Mouse (Mus musculus) hindbrain, postnatal 0 days (tissue): Measurements from ENCODE around the gene Dscam. TPM values are rescaled to one million over a fixed set of nuclear protein-coding genes. Genes with fewer than 3 reads are reported as not detected.
"Not testable (repeated sequence)": the region's sequence is repeated elsewhere in the genome, so short reads cannot be mapped to it uniquely, and the experiment has no call there.

ENCODE experiments used
- ATAC-seq: fragments of 200-750 bp; cut with Nextera tagmentation; 2 replicates; pipeline ENCODE4 v1.8.0; 2017; ENCODE audit warnings: mild to moderate bottlenecking, moderate TSS enrichment, moderate library complexity
- DNase-seq: peaks from one replicate; pipeline ENCODE4 v3.0.0-alpha.2; 2015; ENCODE audit warnings: low spot score
- H3K27ac ChIP-seq: fragments of 300-500 bp; sonication (generic); 2 replicates; pipeline ENCODE4 v1.5.1; 2014; ENCODE audit warnings: mild to moderate bottlenecking
- H3K27me3 ChIP-seq: fragments of 300-500 bp; sonication (generic); 2 replicates; pipeline ENCODE4 v1.6.1; 2014; ENCODE audit warnings: low read length, mixed read lengths; ENCODE audit not compliant: insufficient read depth
- H3K36me3 ChIP-seq: fragments of 300-500 bp; sonication (generic); 2 replicates; pipeline ENCODE4 v1.6.1; 2014; ENCODE audit warnings: low read length, mixed read lengths; ENCODE audit not compliant: insufficient read depth
- H3K4me1 ChIP-seq: fragments of 300-500 bp; sonication (generic); 2 replicates; pipeline ENCODE4 v1.6.1; 2014; ENCODE audit warnings: antibody characterized with exemption, low read length, mixed read lengths; ENCODE audit not compliant: insufficient read depth
- H3K4me2 ChIP-seq: fragments of 300-500 bp; sonication (generic); 2 replicates; pipeline ENCODE4 v1.6.1; 2014; ENCODE audit warnings: low read depth, mild to moderate bottlenecking, low read length, moderate library complexity, mixed read lengths
- H3K4me3 ChIP-seq: fragments of 300-500 bp; sonication (generic); 2 replicates; pipeline ENCODE4 v1.5.1; 2014; ENCODE audit warnings: low read length
- H3K9ac ChIP-seq: fragments of 300-500 bp; sonication (generic); replicated peaks from 2 replicates; pipeline ENCODE4 v1.6.1; 2014; ENCODE audit warnings: mild to moderate bottlenecking, low read length, moderate library complexity, mixed read lengths
- H3K9me3 ChIP-seq: fragments of 300-500 bp; sonication (generic); 2 replicates; pipeline ENCODE4 v1.6.1; 2016; ENCODE audit warnings: low read length, mixed read lengths
- CTCF ChIP-seq: IDR thresholded peaks from 2 replicates; pipeline ENCODE4 v1.5.1; 2016; ENCODE audit warnings: antibody characterized with exemption, control low read depth, low read depth
- WGBS: fragments of 180-500 bp; shearing (Covaris S2); extraction: QIAGEN DNeasy Blood & Tissue Kit; methylation state at CpG from one replicate; pipeline ENCODE4 v1.1.7; 2014; 5-methylcytosine and 5-hydroxymethylcytosine counted together
- polyA plus RNA-seq: library from polyadenylated mRNA; unstranded; fragments of >200 nt; fragmentation: Nextera tagmentation; extraction: Ambion mirVana; gene quantifications from 2 replicates; pipeline ENCODE4 v1.2.1, GENCODE M21; 2015
- total RNA-seq: library from RNA; depleted of rRNA; stranded (reverse); fragments of >200 nt; gene quantifications from 2 replicates; pipeline ENCODE4 v1.2.3, GENCODE M21; 2014

Gene Dscam
- total and polyA plus RNA-seq, 2 experiments from 2014 or later, result 10.3 to 47.1 TPM

GRCm38 (mm10) chr16:96885817-96886216 lies 284.7 kb downstream of the Dscam start:
- DNase-seq, result no peak
- H3K36me3 ChIP-seq, result no peaks in the 10 kb centered on the region
- ATAC-seq, result no peak

GRCm38 (mm10) chr16:96884590-96884989 lies 286.0 kb downstream of the Dscam start:
- not testable (repeated sequence) for H3K4me3 ChIP-seq, H3K9ac ChIP-seq, H3K9me3 ChIP-seq, H3K27ac ChIP-seq, H3K36me3 ChIP-seq, H3K4me1 ChIP-seq, H3K27me3 ChIP-seq, DNase-seq, H3K4me2 ChIP-seq, ATAC-seq
- WGBS, result 83% methylated on average over 2 of the region's 3 CpGs

More at GRCm38 (mm10) chr16:96885817-96886216, 284.7 kb downstream of the Dscam start:
- no peaks in the 10 kb centered on the region for H3K9me3 ChIP-seq
- no peaks in the 10 kb centered on the region for H3K4me1 ChIP-seq
- no peaks in the 10 kb centered on the region for H3K27me3 ChIP-seq
- WGBS, result 71% methylated on average over 2 of the region's 2 CpGs
- H3K4me2 ChIP-seq, result no peak overlapping the region
- no peak overlapping the region for H3K27ac ChIP-seq
- no peak overlapping the region for H3K4me3 ChIP-seq
- TF ChIP-seq CTCF, result no peak
- H3K9ac ChIP-seq, result no peak overlapping the region

- H3K9ac ChIP-seq, result no peak overlapping the region
- H3K27ac ChIP-seq, result no peak overlapping the region
- no peak overlapping the region for H3K4me3 ChIP-seq
- H3K27me3 ChIP-seq, result no peaks in the 10 kb centered on the region
- H3K36me3 ChIP-seq, result no peaks in the 10 kb centered on the region
- H3K4me2 ChIP-seq, result no peak overlapping the region
- no peak for TF ChIP-seq CTCF
- 84% methylated on average over 4 of the region's 4 CpGs for WGBS
- H3K9me3 ChIP-seq, result no peaks in the 10 kb centered on the region
- DNase-seq, result no peak
- ATAC-seq, result no peak
- H3K4me1 ChIP-seq, result no peaks in the 10 kb centered on the region
Measured at GRCm38 (mm10) chr16:96877271-96877670, 293.3 kb downstream of the Dscam start.

GRCm38 (mm10) chr16:96872799-96873198 lies 297.8 kb downstream of the Dscam start:
- Histone ChIP-seq H3K36me3 (no peaks in the 10 kb centered on the region), H3K27ac (no peak overlapping the region), H3K9me3 (no peaks in the 10 kb centered on the region), H3K4me3 (no peak overlapping the region), H3K9ac (no peak overlapping the region), H3K4me1 (no peaks in the 10 kb centered on the region), H3K4me2 (no peak overlapping the region), H3K27me3 (no peaks in the 10 kb centered on the region)
- TF ChIP-seq CTCF, result no peak
- ATAC-seq (no peak), DNase-seq (peak; percentile 36)
- 26% methylated on average over 7 of the region's 7 CpGs for whole genome bisulfite sequencing

- H3K36me3 ChIP-seq, result no peaks in the 10 kb centered on the region
- 0 out of 2 replicates have a peak, but pooled peaks cover 4% of the 10 kb centered on the region for H3K4me1 ChIP-seq
- no peak overlapping the region for H3K4me3 ChIP-seq
- H3K27ac ChIP-seq, result no peak overlapping the region
- H3K9me3 ChIP-seq, result no peaks in the 10 kb centered on the region
- DNase-seq (no peak), ATAC-seq (0 out of 2 replicates have a peak, but pooled peaks have one; percentile 27)
- 27% methylated on average over 2 of the region's 2 CpGs for WGBS
- H3K9ac ChIP-seq, result no peak overlapping the region
- H3K4me2 ChIP-seq, result no peak overlapping the region
- no peaks in the 10 kb centered on the region for H3K27me3 ChIP-seq
- no peak for TF ChIP-seq CTCF
Measured at GRCm38 (mm10) chr16:96857571-96857970, 313.0 kb downstream of the Dscam start.

GRCm38 (mm10) chr16:96855060-96855459 lies 315.5 kb downstream of the Dscam start:
- WGBS, result 47% methylated on average over 4 of the region's 4 CpGs
- H3K36me3 ChIP-seq, result no peaks in the 10 kb centered on the region
- no peaks in the 10 kb centered on the region for H3K9me3 ChIP-seq
- peak; percentile 60; the same call in 1 of the 2 replicates for ATAC-seq
- 0 out of 2 replicates have a peak, but pooled peaks cover 4% of the 10 kb centered on the region for H3K4me1 ChIP-seq
- no peak for TF ChIP-seq CTCF
- no peaks in the 10 kb centered on the region for H3K27me3 ChIP-seq
- H3K4me2 ChIP-seq, result no peak overlapping the region
- H3K4me3 ChIP-seq, result no peak overlapping the region
- H3K9ac ChIP-seq, result no peak overlapping the region
- H3K27ac ChIP-seq, result no peak overlapping the region
- no peak for DNase-seq

- TF ChIP-seq CTCF, result peak; percentile 73
- H3K4me2 ChIP-seq, result no peak overlapping the region
- no peak overlapping the region for H3K27ac ChIP-seq
- no peak overlapping the region for H3K4me3 ChIP-seq
- ATAC-seq (peak; percentile 65), DNase-seq (peak; percentile 66)
- WGBS, result 25% methylated on average over 4 of the region's 4 CpGs
- H3K36me3 ChIP-seq, result no peaks in the 10 kb centered on the region
- H3K9me3 ChIP-seq, result no peaks in the 10 kb centered on the region
- H3K4me1 ChIP-seq, result no peaks in the 10 kb centered on the region
- H3K9ac ChIP-seq, result no peak overlapping the region
- no peaks in the 10 kb centered on the region for H3K27me3 ChIP-seq
Measured at GRCm38 (mm10) chr16:96852383-96852782, 318.2 kb downstream of the Dscam start.
